Mouse (Mus musculus) heart, postnatal 0 days (tissue): ENCODE measurements around the gene Flrt1.

Experiments
- CTCF ChIP-seq: IDR thresholded peaks from 2 replicates; pipeline ENCODE4 v1.5.1; 2016; ENCODE audit warnings: antibody characterized with exemption, control low read depth, low read depth
- EP300 ChIP-seq: IDR thresholded peaks from 2 replicates; pipeline ENCODE4 v1.6.1; 2016; ENCODE audit warnings: antibody characterized with exemption, low read depth

GRCm38 (mm10) chr19:7136016-7136415 is 30.5 kb upstream of the Flrt1 start:
- no peak for TF ChIP-seq CTCF
- TF ChIP-seq EP300 = no peak
